Mouse (Mus musculus) heart, adult 2 months (tissue): ENCODE results near the gene Gga3. TPM values are rescaled to one million over a fixed set of nuclear protein-coding genes. Genes with fewer than 3 reads are reported as not detected.

Experiments
- DNase-seq, 2 experiments: peaks; one replicate each; pipeline ENCODE4 v3.0.0; 2021
- H3K27ac ChIP-seq: fragments of 200-600 bp; 2 replicates; pipeline ENCODE4 v1.8.1; 2022
- H3K27me3 ChIP-seq: fragments of 200-500 bp; 2 replicates; pipeline ENCODE4 v1.6.1; 2012; ENCODE audit warnings: mild to moderate bottlenecking, low read length, inconsistent platforms, mixed read lengths; ENCODE audit not compliant: control insufficient read depth, insufficient read depth
- H3K36me3 ChIP-seq: fragments of 200-500 bp; 2 replicates; pipeline ENCODE4 v1.6.1; 2012; ENCODE audit warnings: low read length, inconsistent platforms; ENCODE audit not compliant: control insufficient read depth, insufficient read depth
- H3K4me1 ChIP-seq: fragments of 200-500 bp; 2 replicates; pipeline ENCODE4 v1.6.1; 2011; ENCODE audit warnings: low read length; ENCODE audit not compliant: control insufficient read depth, insufficient read depth
- H3K4me3 ChIP-seq: fragments of 200-600 bp; 2 replicates; pipeline ENCODE4 v1.8.1; 2022
- H3K79me2 ChIP-seq: fragments of 200-500 bp; replicated peaks from 2 replicates; pipeline ENCODE4 v1.6.1; 2012; ENCODE audit warnings: mild to moderate bottlenecking, inconsistent platforms, low read length, moderate library complexity, mixed read lengths; ENCODE audit not compliant: control insufficient read depth, insufficient read depth
- H3K9ac ChIP-seq: fragments of 200-500 bp; 2 replicates; pipeline ENCODE4 v1.6.1; 2012; ENCODE audit warnings: low read depth, mild to moderate bottlenecking, control low read depth, inconsistent platforms, low read length, mixed read lengths
- CTCF ChIP-seq: fragments of 200-600 bp; IDR thresholded peaks from 2 replicates; pipeline ENCODE4 v1.8.1; 2022; ENCODE audit warnings: antibody characterized with exemption, mild to moderate bottlenecking, moderate library complexity
- EP300 ChIP-seq: fragments of 200-500 bp; IDR thresholded peaks from 2 replicates; pipeline ENCODE4 v1.6.1; 2011; ENCODE audit warnings: low read depth, low read length, control low read depth; ENCODE audit not compliant: insufficient read depth
- POLR2A ChIP-seq: fragments of 200-500 bp; IDR thresholded peaks from 2 replicates; pipeline ENCODE4 v1.6.1; 2011; ENCODE audit warnings: mild to moderate bottlenecking, low read depth, low read length, control low read depth; ENCODE audit not compliant: insufficient read depth
- WGBS: fragments of 180-500 bp; shearing (Covaris S2); methylation state at CpG from one replicate; pipeline ENCODE4 v1.1.7; 2018; 5-methylcytosine and 5-hydroxymethylcytosine counted together
- intact Hi-C: fragments of 180-260 bp; cut with DNase I; formaldehyde crosslinking; loops from one replicate; pipeline ENCODE4 v1.15.1; 2025
- polyA plus RNA-seq: library from polyadenylated mRNA; depleted of rRNA; stranded (reverse); fragments of >200 nt; gene quantifications from 2 replicates; pipeline ENCODE4 v1.2.3, GENCODE M21; 2012
- total RNA-seq, 2 experiments: library from RNA; stranded (reverse); gene quantifications; 2 replicates each; pipeline ENCODE4 v1.2.3; 2021

The Gga3 gene
- total and polyA plus RNA-seq, 3 experiments: 16.5 to 20.3 (median 17.1) TPM

GRCm38 (mm10) chr11:115615875-115616274 lies 12.0 kb upstream of the Gga3 start:
- Histone ChIP-seq H3K4me1 (peaks cover 5% of the 10 kb centered on the region), H3K27me3 (no peaks in the 10 kb centered on the region), H3K79me2 (no peaks in the 10 kb centered on the region), H3K36me3 (no peaks in the 10 kb centered on the region), H3K9ac (no peak overlapping the region), H3K27ac (no peak overlapping the region), H3K4me3 (no peak overlapping the region)
- TF ChIP-seq EP300: no peak
- TF ChIP-seq POLR2A: no peak
- TF ChIP-seq CTCF: no peak
- WGBS: 83% methylated on average over 6 of the region's 6 CpGs
- intact Hi-C loops: no loop called here
- no peak for DNase-seq

- no peaks in the 10 kb centered on the region for H3K79me2 ChIP-seq
- no peak for TF ChIP-seq CTCF
- intact Hi-C loops: no loop called here
- DNase-seq: peak in 1 of 2 experiments; percentile 36
- H3K4me1 ChIP-seq: peaks cover 5% of the 10 kb centered on the region
- no peaks in the 10 kb centered on the region for H3K36me3 ChIP-seq
- no peaks in the 10 kb centered on the region for H3K27me3 ChIP-seq
- 55% methylated on average over 15 of the region's 15 CpGs for WGBS
- no peak overlapping the region for H3K9ac ChIP-seq
- H3K27ac ChIP-seq: no peak overlapping the region; the same call in 1 of the 2 replicates
- no peak overlapping the region for H3K4me3 ChIP-seq
Measured at GRCm38 (mm10) chr11:115615108-115615825, 11.4 kb upstream of the Gga3 start.

- TF ChIP-seq POLR2A (no peak), EP300 (no peak)
- Histone ChIP-seq H3K4me1 (peaks cover 5% of the 10 kb centered on the region), H3K79me2 (no peaks in the 10 kb centered on the region), H3K27ac (no peak overlapping the region), H3K9ac (no peak overlapping the region), H3K4me3 (no peak overlapping the region), H3K27me3 (no peaks in the 10 kb centered on the region), H3K36me3 (no peaks in the 10 kb centered on the region)
- 77% methylated on average over 10 of the region's 10 CpGs for WGBS
- no peak for DNase-seq
- intact Hi-C loops: loop anchor here (5.0 kb wide), 1 partner anchor 122 kb away; the partner anchor contains the start of gene Nt5c
Measured at GRCm38 (mm10) chr11:115614346-115615107, 10.7 kb upstream of the Gga3 start.

GRCm38 (mm10) chr11:115613138-115613945 lies 9.5 kb upstream of the Gga3 start:
- 2% methylated on average over 16 of the region's 16 CpGs for WGBS
- H3K27me3 ChIP-seq: no peaks in the 10 kb centered on the region
- H3K4me3 ChIP-seq: peak overlapping the region; percentile 90
- peaks cover 5% of the 10 kb centered on the region for H3K4me1 ChIP-seq
- peak in 1 of 2 experiments; percentile 55 for DNase-seq
- no peak for TF ChIP-seq POLR2A
- TF ChIP-seq EP300: no peak
- TF ChIP-seq CTCF: no peak
- intact Hi-C loops: loop anchor here (5.0 kb wide), 1 partner anchor 121 kb away; the partner anchor contains the start of gene Nt5c
- H3K36me3 ChIP-seq: no peaks in the 10 kb centered on the region
- H3K9ac ChIP-seq: peak overlapping the region; percentile 81
- H3K79me2 ChIP-seq: no peaks in the 10 kb centered on the region
- H3K27ac ChIP-seq: peak overlapping the region; percentile 99

- H3K4me1 ChIP-seq: peaks cover 5% of the 10 kb centered on the region
- intact Hi-C loops: loop anchor here (5.0 kb wide), 1 partner anchor 120 kb away; the partner anchor contains the start of gene Nt5c
- H3K79me2 ChIP-seq: no peaks in the 10 kb centered on the region
- WGBS: under 1% methylated on average over 76 of the region's 80 CpGs
- H3K27ac ChIP-seq: peak within 1 kb of the TSS; percentile 99
- H3K9ac ChIP-seq: peak within 1 kb of the TSS; percentile 81
- H3K36me3 ChIP-seq: no peaks in the 10 kb centered on the region
- no peaks in the 10 kb centered on the region for H3K27me3 ChIP-seq
- TF ChIP-seq EP300 (0 out of 2 replicates have a peak, but pooled peaks have one; percentile 48), POLR2A (peak; percentile 78), CTCF (peak; percentile 64)
- H3K4me3 ChIP-seq: peak within 1 kb of the TSS; percentile 90
- peak; percentile 95 to 98 for DNase-seq
Measured at GRCm38 (mm10) chr11:115612410-115613137, 8.7 kb upstream of the Gga3 start, which contains the start of gene Mif4gd. Mif4gd (minus strand) TSS chr11:115612969.
